Mouse (Mus musculus): ENCODE data around the gene Card9.

- no peak for TF ChIP-seq EP300 (IDR thresholded peaks at IDR 0.05; ENCODE audit: low read depth)
- TF ChIP-seq CTCF (IDR thresholded peaks at IDR 0.05; ENCODE audit: low read depth) = no peak
These were observed 43.3 kb downstream of the Card9 start for GRCm38 (mm10) chr2:26317371-26317770.

All from liver, embryonic 14.5 days (tissue).